In the genomic region with DNA sequence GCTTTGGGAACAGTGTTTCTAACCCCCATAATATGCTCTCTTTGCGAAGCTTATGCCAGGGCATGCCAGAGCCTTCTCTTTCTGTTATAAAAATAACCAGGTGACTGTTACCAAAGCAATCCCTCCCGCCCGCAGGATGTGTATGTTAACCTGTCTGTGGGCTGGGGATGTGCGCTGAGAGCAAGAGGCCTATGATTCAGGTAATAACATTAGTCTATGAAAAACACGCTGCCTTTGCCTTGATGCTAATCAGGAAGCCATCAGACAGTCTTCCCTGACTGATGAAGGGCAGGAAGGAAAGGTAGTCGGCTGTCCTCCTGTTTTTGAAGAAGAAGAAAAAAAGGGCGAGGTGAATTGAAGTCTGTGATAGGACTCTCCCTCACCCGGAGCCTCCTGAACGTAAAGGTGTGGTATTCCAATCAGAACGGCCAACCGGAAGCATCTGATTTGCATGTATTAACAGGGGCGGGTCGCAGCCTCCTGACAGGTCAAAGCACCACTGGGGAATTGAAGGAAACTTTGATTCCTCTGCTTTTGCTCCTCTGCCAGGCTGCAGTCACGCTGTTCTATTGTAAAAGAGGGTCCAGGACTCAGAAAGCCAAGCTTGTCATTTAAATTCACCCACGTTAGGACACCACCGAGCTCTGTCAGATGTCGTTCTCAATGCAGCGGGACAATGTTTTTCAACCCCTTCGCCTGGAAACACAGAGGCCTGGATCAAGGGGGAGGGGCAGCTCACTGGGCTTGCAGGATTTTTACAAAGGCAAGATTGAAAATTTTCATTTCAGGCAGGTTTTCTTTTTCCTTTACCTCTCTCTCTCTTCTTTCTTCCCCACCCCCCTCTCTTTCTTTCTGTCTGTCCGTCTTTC, we compare ENCODE assay signal across 9 mouse cellular contexts.
DNase-seq lines count a peak whose midpoint lies in the region; ATAC-seq and TF ChIP-seq lines count a peak whose summit lies in the region.
"Had no signal": no experiment of that assay in that cellular context is flagged by ENCODE, and none has a peak within 500 bp of the region (broad histone marks: within the 10 kb centered on the region; RNA-seq: fewer than 3 reads in every experiment).

No protein-coding gene starts in this region.

- peak overlapping the region; percentile 42 for H3K4me2 ChIP-seq in forebrain, embryonic 11.5 days (ENCODE audit: low read depth, low read length, severe bottlenecking)
- H3K4me2 ChIP-seq in forebrain, postnatal 0 days (ENCODE audit: low read depth), result no peak overlapping the region
- peak overlapping the region; percentile 33 for H3K4me2 ChIP-seq in heart, embryonic 15.5 days
- H3K4me2 ChIP-seq in liver, embryonic 13.5 days, result peak overlapping the region; percentile 24; the same call in 1 of the 2 replicates

- H3K4me3 ChIP-seq in forebrain, embryonic 11.5 days (ENCODE audit: low read depth, low read length), result no peak overlapping the region
- H3K4me3 ChIP-seq in forebrain, postnatal 0 days (ENCODE audit: low read depth, low read length), result no peak overlapping the region
- peak overlapping the region; percentile 6 for H3K4me3 ChIP-seq in heart, embryonic 15.5 days
- no peak overlapping the region for H3K4me3 ChIP-seq in liver, embryonic 13.5 days (replicated peaks)
- no peak overlapping the region for H3K4me3 ChIP-seq in layer of hippocampus, adult 2 months
- H3K4me3 ChIP-seq: myocyte had no signal

- no peaks in the 10 kb centered on the region for H3K36me3 ChIP-seq in forebrain, embryonic 11.5 days (ENCODE audit: control insufficient read depth, insufficient read depth, low read length)
- H3K36me3 ChIP-seq in forebrain, postnatal 0 days (ENCODE audit: insufficient read depth), result no peaks in the 10 kb centered on the region
- H3K36me3 ChIP-seq in heart, embryonic 15.5 days, result no peaks in the 10 kb centered on the region
- H3K36me3 ChIP-seq in liver, embryonic 13.5 days, result no peaks in the 10 kb centered on the region

- no peak for DNase-seq in forebrain, embryonic 11.5 days (ENCODE audit: low spot score)
- DNase-seq in forebrain, postnatal 0 days, result no peak
- peak; percentile 53 for DNase-seq in A20 (ENCODE audit: low read depth, low spot score)
- DNase-seq in liver, embryonic 13.5 days, result no peak
- DNase-seq in layer of hippocampus, adult 2 months (ENCODE audit: low spot score in 2 of 2), result no peak
- no peak for DNase-seq in right cerebral cortex, postnatal 36 days (ENCODE audit: low spot score in 2 of 2)

- no peak for ATAC-seq in forebrain, embryonic 11.5 days (replicated peaks; ENCODE audit: low FRiP score)
- no peak for ATAC-seq in forebrain, postnatal 0 days
- no peak for ATAC-seq in heart, embryonic 15.5 days (replicated peaks; ENCODE audit: insufficient number of reproducible peaks, insufficient read depth, low FRiP score, low read depth)
- ATAC-seq in liver, embryonic 13.5 days (ENCODE audit: low read depth), result no peak
- ATAC-seq in frontal cortex, adult (ENCODE audit: low TSS enrichment), result no peak

- H3K27ac ChIP-seq in forebrain, embryonic 11.5 days (ENCODE audit: low read depth, low read length), result no peak overlapping the region
- H3K27ac ChIP-seq in forebrain, postnatal 0 days (ENCODE audit: low read depth, low read length), result no peak overlapping the region
- H3K27ac ChIP-seq in heart, embryonic 15.5 days, result no peak overlapping the region
- H3K27ac ChIP-seq in liver, embryonic 13.5 days, result no peak overlapping the region
- H3K27ac ChIP-seq in layer of hippocampus, adult 2 months, result no peak overlapping the region

- no peaks in the 10 kb centered on the region for H3K9me3 ChIP-seq in forebrain, embryonic 11.5 days (ENCODE audit: control insufficient read depth, low read length)
- no peaks in the 10 kb centered on the region for H3K9me3 ChIP-seq in forebrain, postnatal 0 days (ENCODE audit: low read length)
- H3K9me3 ChIP-seq in heart, embryonic 15.5 days (replicated peaks), result no peaks in the 10 kb centered on the region
- H3K9me3 ChIP-seq in liver, embryonic 13.5 days (replicated peaks), result no peaks in the 10 kb centered on the region

- WGBS in forebrain, embryonic 11.5 days, result 3% methylated on average over 20 of the region's 20 CpGs
- WGBS in forebrain, postnatal 0 days, result 9% methylated on average over 20 of the region's 20 CpGs
- WGBS in heart, embryonic 15.5 days, result 18% methylated on average over 20 of the region's 20 CpGs
- 12% methylated on average over 20 of the region's 20 CpGs for WGBS in liver, embryonic 13.5 days (ENCODE audit: insufficient replicate concordance)

- TF ChIP-seq CTCF in forebrain, postnatal 0 days (IDR thresholded peaks at IDR 0.05; ENCODE audit: low read depth), result no peak
- no peak for TF ChIP-seq CTCF in layer of hippocampus, adult 2 months (conservative IDR thresholded peaks at IDR 0.05)

- no peak overlapping the region for H3K9ac ChIP-seq in forebrain, embryonic 11.5 days (ENCODE audit: low read length)
- H3K9ac ChIP-seq in forebrain, postnatal 0 days, result no peak overlapping the region
- H3K9ac ChIP-seq in heart, embryonic 15.5 days, result no peak overlapping the region
- H3K9ac ChIP-seq in liver, embryonic 13.5 days, result no peak overlapping the region

- H3K27me3 ChIP-seq in forebrain, embryonic 11.5 days (ENCODE audit: control insufficient read depth, insufficient read depth, low read length), result peaks cover 2% of the 10 kb centered on the region; the same call in 1 of the 2 replicates
- peaks cover 23% of the 10 kb centered on the region for H3K27me3 ChIP-seq in forebrain, postnatal 0 days (ENCODE audit: insufficient read depth, low read length)
- no peaks in the 10 kb centered on the region for H3K27me3 ChIP-seq in heart, embryonic 15.5 days
- H3K27me3 ChIP-seq in liver, embryonic 13.5 days, result no peaks in the 10 kb centered on the region

- no peaks in the 10 kb centered on the region for H3K4me1 ChIP-seq in forebrain, embryonic 11.5 days (replicated peaks; ENCODE audit: control insufficient read depth, insufficient read depth, low read length)
- H3K4me1 ChIP-seq in forebrain, postnatal 0 days (ENCODE audit: insufficient read depth), result no peaks in the 10 kb centered on the region
- peaks cover 19% of the 10 kb centered on the region for H3K4me1 ChIP-seq in heart, embryonic 15.5 days (replicated peaks)
- no peaks in the 10 kb centered on the region for H3K4me1 ChIP-seq in liver, embryonic 13.5 days (replicated peaks)
